Mouse (Mus musculus): Measurements from ENCODE around the gene Pygl. TPM values are rescaled to one million over a fixed set of nuclear protein-coding genes. Genes with fewer than 3 reads are reported as not detected.

The Pygl gene
- total RNA-seq, 2 experiments from 2014 or later = 13.9 to 15.9 TPM

- no peak for DNase-seq
Observed at GRCm38 (mm10) chr12:70157292-70158066, 73.8 kb downstream of the Pygl start.

DNA sequence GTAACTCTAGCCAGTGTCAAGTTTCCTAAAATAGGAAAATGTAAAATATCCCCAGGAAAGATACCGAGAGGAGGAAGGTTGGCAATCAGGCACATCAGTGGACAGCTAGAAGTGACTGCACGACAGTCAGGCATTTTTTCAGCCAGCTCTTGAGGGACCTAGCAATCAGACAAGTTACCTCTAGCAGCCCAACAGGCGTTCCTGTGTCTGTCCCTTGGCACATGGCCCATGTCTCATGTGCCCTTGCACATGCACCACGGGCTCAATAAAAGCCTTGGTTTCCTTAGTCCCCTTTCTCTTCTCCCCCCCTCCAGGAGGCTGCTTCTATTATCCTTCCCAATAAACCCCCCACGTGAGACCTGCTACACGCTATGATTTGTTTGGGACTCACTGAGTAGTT, 75.1 kb downstream of the Pygl start:
- peak; percentile 21 for DNase-seq

DNA sequence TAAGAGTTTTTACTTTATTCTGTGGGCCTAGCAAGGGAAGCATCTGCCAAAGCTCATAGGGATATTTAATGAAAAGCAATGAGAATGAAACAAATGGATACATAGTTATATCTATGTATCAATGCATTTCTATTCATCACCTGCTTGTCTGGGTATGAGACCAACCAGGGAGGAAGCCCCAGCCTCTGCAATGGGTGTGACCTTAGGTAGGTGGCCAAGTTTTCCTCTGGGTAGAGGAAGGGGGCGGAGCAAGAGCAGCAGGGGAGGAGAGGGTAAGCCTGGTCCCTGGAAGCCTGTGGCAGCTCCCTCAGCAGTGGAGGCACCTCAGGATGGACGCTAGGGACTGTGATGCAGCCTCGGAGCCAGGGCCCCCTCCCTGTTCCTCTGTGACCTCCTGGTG, 77.4 kb downstream of the Pygl start, which contains the start of gene Abhd12b:
Gene Abhd12b, plus strand, starts transcription at position 301 of the 400 bp plus-strand sequence.
- DNase-seq = no peak

- no peak for DNase-seq
Observed at GRCm38 (mm10) chr12:70148631-70149265, 82.5 kb downstream of the Pygl start.

GRCm38 (mm10) chr12:70147986-70148630, 83.2 kb downstream of the Pygl start:
- DNase-seq = peak; percentile 14

- DNase-seq = no peak
Observed at GRCm38 (mm10) chr12:70145586-70145985, 85.7 kb downstream of the Pygl start.

GRCm38 (mm10) chr12:70144637-70145448, 86.4 kb downstream of the Pygl start:
- peak; percentile 76 for DNase-seq

GRCm38 (mm10) chr12:70144106-70144587, 87.1 kb downstream of the Pygl start:
- peak; percentile 29 for DNase-seq

DNA sequence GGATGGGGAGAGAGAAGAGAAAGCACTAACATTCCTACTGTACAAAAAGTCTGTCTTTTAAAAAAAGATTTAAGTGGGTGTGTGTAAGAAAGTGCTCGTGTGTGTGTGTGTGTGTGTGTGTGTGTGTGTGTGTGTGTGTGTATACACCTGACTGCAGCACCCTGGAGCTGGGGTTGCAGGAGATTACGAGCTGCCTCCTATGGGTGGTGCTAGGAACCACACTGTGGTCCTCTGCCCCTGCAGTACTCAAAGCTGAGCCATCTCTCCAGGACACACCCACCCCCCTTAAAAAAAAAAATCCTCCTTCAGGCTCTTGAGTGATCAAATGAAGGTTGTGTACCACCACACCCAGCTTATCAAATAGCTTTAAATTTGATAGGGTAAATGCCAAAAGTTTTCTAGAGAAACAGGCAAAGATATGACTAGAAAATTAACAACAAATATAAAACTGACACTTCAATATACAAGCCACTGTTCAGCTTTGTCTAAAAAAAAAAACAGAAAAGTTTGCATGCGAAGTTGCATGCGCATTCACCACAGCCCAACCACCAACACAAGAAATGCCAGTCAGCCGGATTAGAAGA, 90.2 kb downstream of the Pygl start:
- DNase-seq = no peak

Other genes with a start within 250 kb of the Pygl start
- 10 to 100 TPM; 38.7 to 39.1 TPM for gene Sav1, start 244.5 kb downstream of the Pygl start, total RNA-seq (2021)
- gene Nin, start 117.8 kb downstream of the Pygl start, total RNA-seq (2021) = 10 to 100 TPM; 41.3 to 42.0 TPM
- not detected for gene Abhd12b, start 77.3 kb downstream of the Pygl start, total RNA-seq (2021)
- under 1 TPM; 0.36 to 0.95 TPM for gene Trim9, start 116.1 kb upstream of the Pygl start, total RNA-seq (2021)
- gene Tmx1, start 221.6 kb upstream of the Pygl start, total RNA-seq (2021) = 10 to 100 TPM; 38.3 to 39.1 TPM

Measured in heart, postnatal 4 days (tissue).